Mouse (Mus musculus) ZHBTc4 (cell line): ENCODE results near the gene Fbxl14.

Source experiments
- DNase-seq: peaks from one replicate; pipeline ENCODE4 v3.0.0-alpha.2; 2011; ENCODE audit warnings: low read depth, low spot score

Fbxl14 gene

GRCm38 (mm10) chr6:119492630-119493014 is 13.2 kb downstream of the Fbxl14 start:
- no peak for DNase-seq

- DNase-seq = peak; percentile 76
Measured at GRCm38 (mm10) chr6:119499271-119499670, 19.8 kb downstream of the Fbxl14 start.

- no peak for DNase-seq
Measured at GRCm38 (mm10) chr6:119500086-119500485, 20.6 kb downstream of the Fbxl14 start.

GRCm38 (mm10) chr6:119502031-119502430 is 22.6 kb downstream of the Fbxl14 start:
- no peak for DNase-seq

- peak; percentile 40 for DNase-seq
Measured at GRCm38 (mm10) chr6:119504756-119505155, 25.3 kb downstream of the Fbxl14 start.

GRCm38 (mm10) chr6:119505525-119506225 is 26.2 kb downstream of the Fbxl14 start:
- peak; percentile 64 for DNase-seq

- no peak for DNase-seq
Measured at GRCm38 (mm10) chr6:119508221-119508620, 28.8 kb downstream of the Fbxl14 start.

GRCm38 (mm10) chr6:119508634-119509375 is 29.3 kb downstream of the Fbxl14 start:
- no peak for DNase-seq

- no peak for DNase-seq
Measured at GRCm38 (mm10) chr6:119509437-119510037, 30.1 kb downstream of the Fbxl14 start.

- DNase-seq = no peak
Measured at GRCm38 (mm10) chr6:119512701-119513100, 33.2 kb downstream of the Fbxl14 start.

GRCm38 (mm10) chr6:119513452-119513851 is 34.0 kb downstream of the Fbxl14 start:
- DNase-seq = no peak

GRCm38 (mm10) chr6:119514085-119514484 is 34.6 kb downstream of the Fbxl14 start:
- DNase-seq = no peak

- DNase-seq = peak; percentile 29
Measured at GRCm38 (mm10) chr6:119520731-119521130, 41.3 kb downstream of the Fbxl14 start.

GRCm38 (mm10) chr6:119521482-119521900 is 42.0 kb downstream of the Fbxl14 start:
- no peak for DNase-seq

GRCm38 (mm10) chr6:119521931-119522391 is 42.5 kb downstream of the Fbxl14 start:
- no peak for DNase-seq

- DNase-seq = peak; percentile 33
Measured at GRCm38 (mm10) chr6:119526498-119526897, 47.0 kb downstream of the Fbxl14 start.

GRCm38 (mm10) chr6:119529659-119530058 is 50.2 kb downstream of the Fbxl14 start:
- no peak for DNase-seq
